Mouse (Mus musculus): ENCODE results near the gene Ppm1b.

DNA sequence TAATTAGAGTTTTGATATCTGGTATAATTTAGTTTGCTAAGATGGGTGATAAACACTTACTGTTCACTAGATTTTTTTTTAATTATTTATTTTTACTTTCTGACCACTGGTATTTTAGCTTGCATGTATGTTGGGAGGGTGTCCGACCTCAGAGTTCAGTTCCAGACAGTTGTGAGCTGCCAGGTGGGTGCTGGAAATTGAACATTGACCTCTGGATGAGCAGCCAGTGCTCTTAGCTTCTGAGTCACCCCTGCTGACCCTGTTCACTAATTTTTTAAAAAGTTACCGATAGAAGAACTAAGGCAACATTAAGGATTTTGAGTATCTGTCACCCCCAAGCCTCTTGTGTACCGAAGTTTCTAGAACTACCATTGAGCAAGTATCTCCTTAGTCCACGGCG, 91.8 kb downstream of the Ppm1b start:
- no peak for TF ChIP-seq CTCF (IDR thresholded peaks at IDR 0.05; ENCODE audit: low read depth)
- TF ChIP-seq EP300 (IDR thresholded peaks at IDR 0.05; ENCODE audit: low read depth), result no peak

Measured in liver, embryonic 14.5 days (tissue).